Mouse (Mus musculus) erythroblast, embryonic 14.5 days (primary cell): ENCODE data around the gene Gm14632. TPM values are rescaled to one million over a fixed set of nuclear protein-coding genes. Genes with fewer than 3 reads are reported as not detected.
"Not testable (repeated sequence)": the region's sequence is repeated elsewhere in the genome, so short reads cannot be mapped to it uniquely, and the experiment has no call there.

ENCODE experiments used
- H3K27me3 ChIP-seq: 2 replicates; pipeline ENCODE4 v1.6.1; 2012; ENCODE audit warnings: inconsistent platforms; ENCODE audit not compliant: control insufficient read depth
- H3K36me3 ChIP-seq: 2 replicates; pipeline ENCODE4 v1.6.1; 2012; ENCODE audit warnings: mild to moderate bottlenecking, inconsistent platforms; ENCODE audit not compliant: control insufficient read depth
- H3K4me1 ChIP-seq: 2 replicates; pipeline ENCODE4 v1.6.1; 2012; ENCODE audit warnings: inconsistent platforms; ENCODE audit not compliant: control insufficient read depth
- H3K4me3 ChIP-seq: replicated peaks from 2 replicates; pipeline ENCODE3; 2012; ENCODE audit warnings: moderate library complexity, mild to moderate bottlenecking, inconsistent platforms
- H3K9me3 ChIP-seq: 2 replicates; pipeline ENCODE4 v1.6.1; 2012; ENCODE audit warnings: low read length, inconsistent platforms, mixed read lengths; ENCODE audit not compliant: control insufficient read depth
- polyA plus RNA-seq: library from polyadenylated mRNA; stranded (reverse); fragments of >175 nt; gene quantifications from 2 replicates; pipeline ENCODE4 v1.2.3, GENCODE M21; 2012

Gm14632 gene
- not detected in 2 replicates for polyA plus RNA-seq

DNA sequence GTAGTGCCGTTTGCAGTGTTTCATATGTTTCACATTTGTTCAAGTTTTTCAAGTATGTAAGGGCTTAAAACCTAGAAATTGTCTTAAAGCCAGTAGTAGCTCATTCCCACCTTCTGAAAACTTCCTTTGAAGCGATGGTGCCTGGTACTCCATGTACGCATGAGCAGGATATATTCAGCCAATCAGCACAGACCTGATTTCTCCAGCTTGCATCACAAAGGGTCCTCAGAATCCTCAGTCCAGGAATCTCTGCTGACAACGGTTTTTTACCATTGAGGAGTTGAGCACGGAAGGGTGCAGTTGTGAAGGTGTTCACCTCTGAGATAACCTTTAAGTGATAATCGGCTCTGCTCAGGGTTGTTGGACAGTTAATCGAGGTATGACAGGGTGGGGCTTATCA, at the start of gene Gm14632:
Gm14632 (plus strand) TSS at position 301 of the 400 bp plus-strand sequence.
- H3K27me3 ChIP-seq, H3K4me3 ChIP-seq, H3K4me1 ChIP-seq, H3K9me3 ChIP-seq, H3K36me3 ChIP-seq: not testable (repeated sequence)
